Mouse (Mus musculus) hindbrain, embryonic 11.5 days (tissue): ENCODE measurements at regions not wholly inside any gene's neighbourhood (a gene's known extent, or its start where the extent isn't known, plus 50 kb on each side); places are given as distances from the start of the nearest gene placed in this dataset.
A peak's percentile ranks its signal among the peaks of the same experiment; 100 is the strongest.

Experiments
- ATAC-seq: fragments of 200-750 bp; cut with Nextera tagmentation; 2 replicates; pipeline ENCODE4 v1.8.0; 2017; ENCODE audit warnings: mild to moderate bottlenecking, moderate TSS enrichment, moderate library complexity; ENCODE audit not compliant: low FRiP score
- DNase-seq: peaks from one replicate; pipeline ENCODE4 v3.0.0-alpha.2; 2015; ENCODE audit warnings: low spot score
- H3K27ac ChIP-seq: fragments of 300-500 bp; sonication (generic); 2 replicates; pipeline ENCODE4 v1.5.1; 2014; ENCODE audit warnings: mild to moderate bottlenecking, low read depth, low read length
- H3K27me3 ChIP-seq: fragments of 300-500 bp; sonication (generic); 2 replicates; pipeline ENCODE4 v1.6.1; 2014; ENCODE audit warnings: mild to moderate bottlenecking, low read length, moderate library complexity, mixed read lengths; ENCODE audit not compliant: control insufficient read depth, insufficient read depth
- H3K36me3 ChIP-seq: fragments of 300-500 bp; sonication (generic); 2 replicates; pipeline ENCODE4 v1.6.1; 2014; ENCODE audit warnings: mild to moderate bottlenecking, low read length, moderate library complexity, mixed read lengths; ENCODE audit not compliant: control insufficient read depth, insufficient read depth
- H3K4me1 ChIP-seq: fragments of 300-500 bp; sonication (generic); replicated peaks from 2 replicates; pipeline ENCODE4 v1.6.1; 2014; ENCODE audit warnings: low read length, mixed read lengths; ENCODE audit not compliant: control insufficient read depth, insufficient read depth
- H3K4me2 ChIP-seq: fragments of 300-500 bp; sonication (generic); replicated peaks from 2 replicates; pipeline ENCODE4 v1.6.1; 2014; ENCODE audit warnings: mild to moderate bottlenecking, low read depth, low read length
- H3K4me3 ChIP-seq: fragments of 300-500 bp; sonication (generic); 2 replicates; pipeline ENCODE4 v1.5.1; 2014; ENCODE audit warnings: low read depth, low read length
- H3K9ac ChIP-seq: fragments of 300-500 bp; sonication (generic); 2 replicates; pipeline ENCODE4 v1.6.1; 2014; ENCODE audit warnings: low read depth, low read length
- H3K9me3 ChIP-seq: fragments of 300-500 bp; sonication (generic); 2 replicates; pipeline ENCODE4 v1.6.1; 2016; ENCODE audit warnings: low read length; ENCODE audit not compliant: control insufficient read depth
- WGBS: fragments of 180-500 bp; shearing (Covaris S2); extraction: QIAGEN DNeasy Blood & Tissue Kit; methylation state at CpG from one replicate; pipeline ENCODE4 v1.1.7; 2014; 5-methylcytosine and 5-hydroxymethylcytosine counted together

- no peak overlapping the region for H3K9ac ChIP-seq
- no peaks in the 10 kb centered on the region for H3K9me3 ChIP-seq
- H3K27ac ChIP-seq = no peak overlapping the region
- H3K4me3 ChIP-seq = no peak overlapping the region
- ATAC-seq (no peak), DNase-seq (peak; percentile 17)
- H3K4me1 ChIP-seq = no peaks in the 10 kb centered on the region
- no peaks in the 10 kb centered on the region for H3K36me3 ChIP-seq
- 67% methylated on average over 12 of the region's 12 CpGs for WGBS
- no peaks in the 10 kb centered on the region for H3K27me3 ChIP-seq
- no peak overlapping the region for H3K4me2 ChIP-seq
These were observed 122.7 kb upstream of the Adamts9 start for GRCm38 (mm10) chr6:93065917-93066552.

GRCm38 (mm10) chr6:93065366-93065765, 122.1 kb upstream of the Adamts9 start:
- DNase-seq = no peak
- WGBS = 87% methylated on average over 6 of the region's 6 CpGs
- Histone ChIP-seq H3K4me2 (no peak overlapping the region), H3K36me3 (no peaks in the 10 kb centered on the region), H3K27me3 (no peaks in the 10 kb centered on the region), H3K4me1 (no peaks in the 10 kb centered on the region), H3K4me3 (no peak overlapping the region), H3K9ac (no peak overlapping the region), H3K9me3 (no peaks in the 10 kb centered on the region), H3K27ac (no peak overlapping the region)
- ATAC-seq = no peak

DNA sequence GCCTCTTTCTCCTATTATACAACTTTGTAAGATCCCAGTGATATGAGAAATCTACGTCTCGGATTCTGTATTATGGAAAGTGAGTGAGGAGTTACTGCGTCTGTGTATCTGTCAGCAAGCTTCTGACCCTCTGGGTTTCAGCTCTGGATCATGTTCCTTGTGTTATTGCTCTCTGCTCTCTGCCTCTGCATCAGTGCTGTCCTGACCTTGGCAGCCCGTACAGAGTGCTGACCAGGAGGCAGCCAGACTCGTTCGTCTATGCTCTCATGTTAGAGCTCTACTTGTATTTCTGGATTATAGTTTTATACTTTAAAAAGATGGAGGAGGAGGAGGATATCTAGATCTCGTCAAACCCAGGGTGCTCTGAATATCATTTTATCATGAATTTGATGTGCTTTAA, 121.1 kb upstream of the Adamts9 start:
- Histone ChIP-seq H3K36me3 (no peaks in the 10 kb centered on the region), H3K4me3 (no peak overlapping the region), H3K9ac (no peak overlapping the region), H3K27me3 (no peaks in the 10 kb centered on the region), H3K4me1 (no peaks in the 10 kb centered on the region), H3K9me3 (no peaks in the 10 kb centered on the region), H3K27ac (no peak overlapping the region), H3K4me2 (no peak overlapping the region)
- 78% methylated on average over 7 of the region's 7 CpGs for WGBS
- ATAC-seq (no peak), DNase-seq (no peak)

GRCm38 (mm10) chr6:93061741-93062140, 118.4 kb upstream of the Adamts9 start:
- H3K27ac ChIP-seq = no peak overlapping the region
- ATAC-seq (no peak), DNase-seq (no peak)
- H3K9me3 ChIP-seq = no peaks in the 10 kb centered on the region
- WGBS = 63% methylated on average over 3 of the region's 3 CpGs
- no peak overlapping the region for H3K4me3 ChIP-seq
- H3K9ac ChIP-seq = no peak overlapping the region
- no peak overlapping the region for H3K4me2 ChIP-seq
- no peaks in the 10 kb centered on the region for H3K36me3 ChIP-seq
- H3K27me3 ChIP-seq = no peaks in the 10 kb centered on the region
- no peaks in the 10 kb centered on the region for H3K4me1 ChIP-seq

DNA sequence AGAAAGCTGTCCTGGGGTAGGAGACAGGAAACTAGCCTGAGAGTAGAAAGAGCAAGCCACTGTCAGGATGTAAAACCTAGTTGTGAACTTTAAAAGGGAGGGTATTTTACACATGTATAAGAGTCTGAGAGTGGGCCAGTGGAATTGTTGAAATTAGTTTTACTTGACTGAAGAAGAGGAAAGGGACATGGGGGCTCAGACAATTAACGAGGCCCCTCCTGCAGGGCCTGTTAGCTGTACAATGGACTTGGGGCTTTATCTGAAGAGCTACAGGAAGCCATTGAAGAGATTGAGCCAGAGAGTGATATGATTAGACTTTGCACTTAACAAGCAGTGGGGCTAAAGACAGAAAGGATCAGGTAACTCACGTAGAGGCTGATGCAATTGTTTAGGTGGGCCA, 102.2 kb upstream of the Adamts9 start:
- no peaks in the 10 kb centered on the region for H3K9me3 ChIP-seq
- 52% methylated on average over 2 of the region's 2 CpGs for WGBS
- no peaks in the 10 kb centered on the region for H3K36me3 ChIP-seq

DNA sequence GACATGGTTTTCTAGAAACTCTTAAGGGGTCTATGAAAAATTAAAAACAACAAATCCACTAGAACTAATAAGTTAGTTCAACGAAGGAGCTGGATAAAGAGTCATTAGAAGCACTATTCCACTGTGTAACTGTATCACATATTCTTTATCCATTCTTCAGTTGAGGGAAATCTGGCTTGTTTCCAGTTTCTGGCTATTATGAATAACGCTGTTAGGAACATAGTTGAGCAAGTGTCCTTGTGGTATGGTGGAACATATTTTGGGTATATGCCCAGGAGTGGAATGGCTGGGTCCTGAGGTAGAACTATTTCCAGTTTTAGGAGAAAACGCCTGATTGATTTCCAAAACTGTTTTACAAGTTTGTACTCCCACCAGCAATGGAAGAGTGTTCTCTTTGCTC, 97.7 kb upstream of the Adamts9 start:
- Histone ChIP-seq H3K27ac (no peak overlapping the region), H3K4me3 (no peak overlapping the region), H3K9ac (no peak overlapping the region), H3K27me3 (no peaks in the 10 kb centered on the region), H3K9me3 (no peaks in the 10 kb centered on the region), H3K36me3 (no peaks in the 10 kb centered on the region), H3K4me1 (no peaks in the 10 kb centered on the region), H3K4me2 (no peak overlapping the region)
- no peak for ATAC-seq
- no peak for DNase-seq
- WGBS = 89% methylated on average over 3 of the region's 3 CpGs

More for the DNA sequence above, 102.2 kb upstream of the Adamts9 start:
- Histone ChIP-seq H3K4me2 (no peak overlapping the region), H3K4me1 (no peaks in the 10 kb centered on the region), H3K27ac (no peak overlapping the region), H3K4me3 (no peak overlapping the region), H3K27me3 (no peaks in the 10 kb centered on the region), H3K9ac (no peak overlapping the region)
- no peak for ATAC-seq
- DNase-seq = no peak

GRCm38 (mm10) chr6:93031812-93032330, 88.6 kb upstream of the Adamts9 start:
- H3K27me3 ChIP-seq = no peaks in the 10 kb centered on the region
- no peaks in the 10 kb centered on the region for H3K4me1 ChIP-seq
- H3K4me3 ChIP-seq = no peak overlapping the region
- H3K9me3 ChIP-seq = no peaks in the 10 kb centered on the region
- DNase-seq = no peak
- ATAC-seq = no peak
- no peak overlapping the region for H3K9ac ChIP-seq
- no peaks in the 10 kb centered on the region for H3K36me3 ChIP-seq
- 88% methylated on average over 1 of the region's 1 CpGs for WGBS
- H3K27ac ChIP-seq = no peak overlapping the region
- H3K4me2 ChIP-seq = no peak overlapping the region

- H3K27me3 ChIP-seq = no peaks in the 10 kb centered on the region
- H3K27ac ChIP-seq = no peak overlapping the region
- H3K4me1 ChIP-seq = no peaks in the 10 kb centered on the region
- no peak overlapping the region for H3K4me2 ChIP-seq
- no peaks in the 10 kb centered on the region for H3K9me3 ChIP-seq
- no peaks in the 10 kb centered on the region for H3K36me3 ChIP-seq
- no peak for ATAC-seq
- 79% methylated on average over 9 of the region's 9 CpGs for WGBS
- no peak overlapping the region for H3K4me3 ChIP-seq
- no peak for DNase-seq
- no peak overlapping the region for H3K9ac ChIP-seq
These were observed 83.1 kb upstream of the Adamts9 start for GRCm38 (mm10) chr6:93026068-93027022.
